Mouse (Mus musculus): ENCODE results near the gene Mtor. TPM values are rescaled to one million over a fixed set of nuclear protein-coding genes. Genes with fewer than 3 reads are reported as not detected.

The Mtor gene
- polyA plus RNA-seq, 1 experiment, result 75.5 TPM

DNA sequence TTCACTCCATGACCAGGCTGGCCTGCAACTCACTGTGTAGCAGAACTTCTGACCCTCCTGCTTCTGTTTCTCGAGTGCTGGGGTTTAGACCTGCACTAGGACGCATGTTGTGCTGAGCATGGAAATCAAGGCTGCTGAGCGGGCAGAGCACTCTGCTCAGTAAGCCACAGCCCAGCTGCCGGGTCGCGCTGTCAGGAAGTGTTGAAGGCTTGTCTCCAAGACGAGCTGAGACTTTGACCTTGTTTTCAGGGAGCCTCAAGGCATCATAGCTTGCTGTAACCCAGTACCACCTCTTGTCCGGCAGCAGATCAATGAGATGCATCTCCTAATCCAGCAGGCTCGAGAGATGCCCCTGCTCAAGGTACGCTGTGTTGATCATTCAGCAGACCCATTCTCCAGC is 121.7 kb downstream of the Mtor start:
- H3K4me1 ChIP-seq (ENCODE audit: control insufficient read depth, insufficient read depth, low read length), result no peaks in the 10 kb centered on the region
- TF ChIP-seq POLR2A (IDR thresholded peaks at IDR 0.05; ENCODE audit: control insufficient read depth, low read depth, low read length) (no peak), CTCF (IDR thresholded peaks at IDR 0.05; ENCODE audit: control insufficient read depth, insufficient read depth, insufficient replicate concordance, low read depth, low read length) (no peak)
- H3K36me3 ChIP-seq (ENCODE audit: control insufficient read depth, insufficient read depth, low read length), result peaks cover 6% of the 10 kb centered on the region; the same call in 1 of the 2 replicates
- no peak overlapping the region for H3K27ac ChIP-seq (ENCODE audit: control insufficient read depth, insufficient read depth, low read depth, low read length)
- no peaks in the 10 kb centered on the region for H3K27me3 ChIP-seq (ENCODE audit: control insufficient read depth, insufficient read depth, low read length)
- no peak overlapping the region for H3K4me3 ChIP-seq (ENCODE audit: control insufficient read depth, low read depth, low read length)

- Histone ChIP-seq H3K27ac (ENCODE audit: control insufficient read depth, insufficient read depth, low read depth, low read length) (no peak overlapping the region), H3K27me3 (ENCODE audit: control insufficient read depth, insufficient read depth, low read length) (no peaks in the 10 kb centered on the region), H3K4me1 (ENCODE audit: control insufficient read depth, insufficient read depth, low read length) (no peaks in the 10 kb centered on the region), H3K4me3 (ENCODE audit: control insufficient read depth, low read depth, low read length) (no peak overlapping the region), H3K36me3 (ENCODE audit: control insufficient read depth, insufficient read depth, low read length) (peaks cover 5% of the 10 kb centered on the region; the same call in 1 of the 2 replicates)
- TF ChIP-seq POLR2A (IDR thresholded peaks at IDR 0.05; ENCODE audit: control insufficient read depth, low read depth, low read length) (no peak), CTCF (IDR thresholded peaks at IDR 0.05; ENCODE audit: control insufficient read depth, insufficient read depth, insufficient replicate concordance, low read depth, low read length) (no peak)
Observed at GRCm38 (mm10) chr4:148570693-148571295, 122.4 kb downstream of the Mtor start.

DNA sequence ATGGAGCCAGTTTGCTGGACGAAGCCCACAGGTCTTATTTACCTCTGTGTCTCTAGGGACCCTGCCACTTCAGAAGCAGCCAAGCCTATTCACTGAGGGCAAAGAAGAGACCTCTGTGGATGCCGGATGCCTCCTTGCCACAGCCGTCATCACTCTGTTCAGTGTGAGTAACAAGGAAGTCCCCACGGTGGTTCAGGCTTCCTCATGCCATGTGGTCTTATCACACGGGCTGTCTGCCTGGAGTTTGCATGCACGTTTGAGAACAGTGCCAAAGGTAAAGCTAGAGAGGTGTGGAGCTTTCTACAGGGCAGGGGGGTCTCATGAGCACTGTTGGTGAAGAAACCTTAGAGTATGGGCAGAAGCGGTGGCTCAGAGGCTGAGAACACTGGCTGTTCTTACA is 124.8 kb downstream of the Mtor start:
- Histone ChIP-seq H3K36me3 (ENCODE audit: control insufficient read depth, insufficient read depth, low read length) (peaks cover 5% of the 10 kb centered on the region), H3K27me3 (ENCODE audit: control insufficient read depth, insufficient read depth, low read length) (no peaks in the 10 kb centered on the region), H3K4me3 (ENCODE audit: control insufficient read depth, low read depth, low read length) (no peak overlapping the region)

DNA sequence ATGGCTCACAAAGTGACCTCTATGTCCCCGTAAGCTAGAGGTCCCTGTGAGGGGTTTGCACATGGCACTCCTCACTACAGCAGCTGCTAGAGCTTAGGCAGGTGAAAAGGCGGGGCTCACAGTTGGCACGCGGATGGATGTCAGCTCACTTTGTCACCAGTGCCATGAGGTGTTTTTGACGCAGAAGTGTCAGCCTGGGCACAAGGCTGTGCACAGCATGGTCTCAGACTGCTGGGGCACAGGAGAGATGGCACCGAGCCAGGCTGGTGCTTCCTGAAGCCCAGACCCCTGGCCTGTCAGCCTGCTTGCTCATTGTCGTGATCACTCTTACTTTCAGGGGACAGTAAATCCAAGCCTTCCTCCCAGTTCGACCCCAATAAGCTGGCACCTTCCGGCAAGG is 132.4 kb downstream of the Mtor start:
- H3K27me3 ChIP-seq (ENCODE audit: control insufficient read depth, insufficient read depth, low read length), result no peaks in the 10 kb centered on the region
- no peak overlapping the region for H3K27ac ChIP-seq (ENCODE audit: control insufficient read depth, insufficient read depth, low read depth, low read length)
- H3K4me3 ChIP-seq (ENCODE audit: control insufficient read depth, low read depth, low read length), result no peak overlapping the region
- H3K4me1 ChIP-seq (ENCODE audit: control insufficient read depth, insufficient read depth, low read length), result no peaks in the 10 kb centered on the region
- H3K36me3 ChIP-seq (ENCODE audit: control insufficient read depth, insufficient read depth, low read length), result peaks cover 2% of the 10 kb centered on the region
- no peak for TF ChIP-seq POLR2A (IDR thresholded peaks at IDR 0.05; ENCODE audit: control insufficient read depth, low read depth, low read length)
- no peak for TF ChIP-seq CTCF (IDR thresholded peaks at IDR 0.05; ENCODE audit: control insufficient read depth, insufficient read depth, insufficient replicate concordance, low read depth, low read length)

More for the DNA sequence above, 124.8 kb downstream of the Mtor start:
- H3K27ac ChIP-seq (ENCODE audit: control insufficient read depth, insufficient read depth, low read depth, low read length), result no peak overlapping the region
- no peaks in the 10 kb centered on the region for H3K4me1 ChIP-seq (ENCODE audit: control insufficient read depth, insufficient read depth, low read length)
- TF ChIP-seq POLR2A (IDR thresholded peaks at IDR 0.05; ENCODE audit: control insufficient read depth, low read depth, low read length) (no peak), CTCF (IDR thresholded peaks at IDR 0.05; ENCODE audit: control insufficient read depth, insufficient read depth, insufficient replicate concordance, low read depth, low read length) (no peak)

DNA sequence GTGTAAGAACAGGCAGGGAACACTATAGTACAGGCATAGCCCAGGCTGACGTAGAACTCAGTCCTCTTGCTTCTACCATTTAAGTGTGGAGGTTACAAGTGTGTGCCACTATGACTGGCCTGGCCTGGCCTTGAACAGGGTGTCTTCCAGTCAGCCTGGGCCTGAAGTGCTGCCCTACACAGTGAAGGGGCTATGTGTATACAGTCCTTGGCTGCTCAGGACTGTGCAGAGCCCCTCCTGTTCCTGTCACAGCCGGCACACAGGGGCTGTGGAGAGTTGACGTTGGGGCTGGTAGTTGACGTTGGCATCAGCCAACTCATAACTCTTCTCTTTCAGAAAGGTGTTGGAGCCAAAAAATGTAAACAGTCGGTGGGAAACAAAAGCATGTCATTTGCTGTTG is 133.0 kb downstream of the Mtor start:
- H3K27me3 ChIP-seq (ENCODE audit: control insufficient read depth, insufficient read depth, low read length), result no peaks in the 10 kb centered on the region
- no peaks in the 10 kb centered on the region; the same call in 1 of the 2 replicates for H3K36me3 ChIP-seq (ENCODE audit: control insufficient read depth, insufficient read depth, low read length)
- TF ChIP-seq CTCF (IDR thresholded peaks at IDR 0.05; ENCODE audit: control insufficient read depth, insufficient read depth, insufficient replicate concordance, low read depth, low read length) (no peak), POLR2A (IDR thresholded peaks at IDR 0.05; ENCODE audit: control insufficient read depth, low read depth, low read length) (no peak)
- H3K27ac ChIP-seq (ENCODE audit: control insufficient read depth, insufficient read depth, low read depth, low read length), result no peak overlapping the region
- no peak overlapping the region for H3K4me3 ChIP-seq (ENCODE audit: control insufficient read depth, low read depth, low read length)
- H3K4me1 ChIP-seq (ENCODE audit: control insufficient read depth, insufficient read depth, low read length), result no peaks in the 10 kb centered on the region

- Histone ChIP-seq H3K27me3 (ENCODE audit: control insufficient read depth, insufficient read depth, low read length) (no peaks in the 10 kb centered on the region), H3K4me1 (ENCODE audit: control insufficient read depth, insufficient read depth, low read length) (no peaks in the 10 kb centered on the region), H3K4me3 (ENCODE audit: control insufficient read depth, low read depth, low read length) (no peak overlapping the region), H3K27ac (ENCODE audit: control insufficient read depth, insufficient read depth, low read depth, low read length) (no peak overlapping the region), H3K36me3 (ENCODE audit: control insufficient read depth, insufficient read depth, low read length) (no peaks in the 10 kb centered on the region; the same call in 1 of the 2 replicates)
- no peak for TF ChIP-seq POLR2A (IDR thresholded peaks at IDR 0.05; ENCODE audit: control insufficient read depth, low read depth, low read length)
- no peak for TF ChIP-seq CTCF (IDR thresholded peaks at IDR 0.05; ENCODE audit: control insufficient read depth, insufficient read depth, insufficient replicate concordance, low read depth, low read length)
Observed at GRCm38 (mm10) chr4:148583257-148583656, 134.8 kb downstream of the Mtor start.

DNA sequence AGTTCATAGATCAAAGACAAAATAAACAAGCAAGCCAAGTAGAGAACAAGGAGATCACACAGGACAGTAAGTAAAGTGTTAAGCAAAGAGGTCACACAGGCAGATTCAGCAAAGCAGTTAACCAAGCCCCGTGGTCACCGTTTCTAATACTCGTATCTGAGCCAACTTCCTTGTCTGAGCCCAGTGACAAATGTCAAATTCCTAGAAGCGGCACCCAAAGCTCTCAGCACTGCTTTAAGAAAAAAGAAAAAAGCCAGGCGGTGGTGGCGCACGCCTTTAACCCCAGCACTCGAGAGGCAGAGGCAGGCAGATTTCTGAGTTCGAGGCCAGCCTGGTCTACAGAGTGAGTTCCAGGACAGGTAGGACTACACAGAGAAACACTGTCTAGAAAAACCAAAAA is 138.2 kb downstream of the Mtor start:
- Histone ChIP-seq H3K4me1 (ENCODE audit: control insufficient read depth, insufficient read depth, low read length) (peaks cover 4% of the 10 kb centered on the region; the same call in 1 of the 2 replicates), H3K36me3 (ENCODE audit: control insufficient read depth, insufficient read depth, low read length) (no peaks in the 10 kb centered on the region; the same call in 1 of the 2 replicates), H3K27me3 (ENCODE audit: control insufficient read depth, insufficient read depth, low read length) (no peaks in the 10 kb centered on the region), H3K4me3 (ENCODE audit: control insufficient read depth, low read depth, low read length) (no peak overlapping the region), H3K27ac (ENCODE audit: control insufficient read depth, insufficient read depth, low read depth, low read length) (no peak overlapping the region)
- TF ChIP-seq CTCF (IDR thresholded peaks at IDR 0.05; ENCODE audit: control insufficient read depth, insufficient read depth, insufficient replicate concordance, low read depth, low read length) (no peak), POLR2A (IDR thresholded peaks at IDR 0.05; ENCODE audit: control insufficient read depth, low read depth, low read length) (no peak)
